Mouse (Mus musculus): ENCODE data around the gene 1700056E22Rik.

The 1700056E22Rik gene

GRCm38 (mm10) chr1:184034011-184034557, at the start of gene 1700056E22Rik:
Gene 1700056E22Rik, minus strand, starts transcription at chr1:184034301.
- DNase-seq (ENCODE audit: low spot score in 2 of 2), result peak; percentile 88 to 97

- no peak for DNase-seq (ENCODE audit: low spot score in 2 of 2)
Measured at GRCm38 (mm10) chr1:184083166-184083565, 49.1 kb upstream of the 1700056E22Rik start.

- no peak for DNase-seq (ENCODE audit: low spot score in 2 of 2)
Measured at GRCm38 (mm10) chr1:184082661-184083060, 48.6 kb upstream of the 1700056E22Rik start.

GRCm38 (mm10) chr1:184079304-184079703, 45.2 kb upstream of the 1700056E22Rik start:
- DNase-seq (ENCODE audit: low spot score in 2 of 2), result no peak

- DNase-seq (ENCODE audit: low spot score in 2 of 2), result no peak
Measured at GRCm38 (mm10) chr1:184076756-184077155, 42.7 kb upstream of the 1700056E22Rik start.

GRCm38 (mm10) chr1:184076065-184076464, 42.0 kb upstream of the 1700056E22Rik start:
- no peak for DNase-seq (ENCODE audit: low spot score in 2 of 2)

GRCm38 (mm10) chr1:184068971-184069370, 34.9 kb upstream of the 1700056E22Rik start:
- no peak for DNase-seq (ENCODE audit: low spot score in 2 of 2)

- no peak for DNase-seq (ENCODE audit: low spot score in 2 of 2)
Measured at GRCm38 (mm10) chr1:184067704-184068558, 33.8 kb upstream of the 1700056E22Rik start.

- DNase-seq (ENCODE audit: low spot score in 2 of 2), result no peak
Measured at GRCm38 (mm10) chr1:184066460-184067287, 32.6 kb upstream of the 1700056E22Rik start.

GRCm38 (mm10) chr1:184065589-184066361, 31.7 kb upstream of the 1700056E22Rik start:
- no peak for DNase-seq (ENCODE audit: low spot score in 2 of 2)

GRCm38 (mm10) chr1:184064306-184064705, 30.2 kb upstream of the 1700056E22Rik start:
- peak in 1 of 2 experiments; percentile 36 for DNase-seq (ENCODE audit: low spot score in 2 of 2)

- DNase-seq (ENCODE audit: low spot score in 2 of 2), result no peak
Measured at GRCm38 (mm10) chr1:184061901-184062300, 27.8 kb upstream of the 1700056E22Rik start.

- no peak for DNase-seq (ENCODE audit: low spot score in 2 of 2)
Measured at GRCm38 (mm10) chr1:184060828-184061734, 27.0 kb upstream of the 1700056E22Rik start.

GRCm38 (mm10) chr1:184060381-184060780, 26.3 kb upstream of the 1700056E22Rik start:
- DNase-seq (ENCODE audit: low spot score in 2 of 2), result no peak

- DNase-seq (ENCODE audit: low spot score in 2 of 2), result no peak
Measured at GRCm38 (mm10) chr1:184059814-184060213, 25.7 kb upstream of the 1700056E22Rik start.

GRCm38 (mm10) chr1:184058206-184058605, 24.1 kb upstream of the 1700056E22Rik start:
- DNase-seq (ENCODE audit: low spot score in 2 of 2), result no peak

- DNase-seq (ENCODE audit: low spot score in 2 of 2), result no peak
Measured at GRCm38 (mm10) chr1:184054176-184054575, 20.1 kb upstream of the 1700056E22Rik start.

- DNase-seq (ENCODE audit: low spot score in 2 of 2), result no peak
Measured at GRCm38 (mm10) chr1:184053711-184054110, 19.6 kb upstream of the 1700056E22Rik start.

- no peak for DNase-seq (ENCODE audit: low spot score in 2 of 2)
Measured at GRCm38 (mm10) chr1:184053141-184053540, 19.0 kb upstream of the 1700056E22Rik start.

GRCm38 (mm10) chr1:184052331-184052730, 18.2 kb upstream of the 1700056E22Rik start:
- no peak for DNase-seq (ENCODE audit: low spot score in 2 of 2)

Data from spleen, postnatal 10 days (tissue).